Mouse (Mus musculus) heart, postnatal 25 days (tissue): ENCODE data around the gene Slc37a2. TPM values are rescaled to one million over a fixed set of nuclear protein-coding genes. Genes with fewer than 3 reads are reported as not detected.

ENCODE experiments used
- DNase-seq: peaks from one replicate; pipeline ENCODE4 v3.0.0; 2022; ENCODE audit warnings: low spot score
- intact Hi-C: fragments of 180-260 bp; cut with DNase I; formaldehyde crosslinking; loops from one replicate; pipeline ENCODE4 v1.15.1; 2025
- total RNA-seq, 2 experiments: library from RNA; stranded (reverse); gene quantifications; 2 replicates each; pipeline ENCODE4 v1.2.3; 2021

Gene Slc37a2
- total RNA-seq, 2 experiments from 2014 or later, result 3.6 to 4.2 TPM

- intact Hi-C loops, result loop anchor here (1.0 to 2.0 kb wide), 4 partner anchors 53 to 335 kb away; no protein-coding TSS in a partner anchor
- DNase-seq, result peak; percentile 31
These were observed 25.6 kb downstream of the Slc37a2 start for GRCm38 (mm10) chr9:37229880-37230325.

DNA sequence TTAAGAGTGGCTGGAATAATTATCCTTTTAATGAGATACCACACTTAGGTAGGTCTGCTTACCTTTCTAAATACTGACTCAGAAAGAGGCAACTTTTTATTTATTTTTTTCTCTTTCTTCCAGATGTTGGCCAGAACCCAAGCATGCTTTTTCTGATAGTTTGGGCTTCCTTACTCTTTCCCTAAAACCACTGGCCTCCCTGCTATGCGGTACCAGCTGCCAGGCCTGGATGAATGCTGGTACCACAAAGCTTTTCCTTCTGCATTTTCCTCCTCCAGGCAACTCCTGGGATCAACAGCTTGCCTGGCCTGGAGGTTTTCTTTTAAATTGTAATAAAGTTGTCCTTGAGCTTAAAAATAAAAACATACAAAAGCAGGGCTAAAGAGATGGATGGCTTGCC is 30.0 kb downstream of the Slc37a2 start:
- intact Hi-C loops, result no loop called here
- no peak for DNase-seq

DNA sequence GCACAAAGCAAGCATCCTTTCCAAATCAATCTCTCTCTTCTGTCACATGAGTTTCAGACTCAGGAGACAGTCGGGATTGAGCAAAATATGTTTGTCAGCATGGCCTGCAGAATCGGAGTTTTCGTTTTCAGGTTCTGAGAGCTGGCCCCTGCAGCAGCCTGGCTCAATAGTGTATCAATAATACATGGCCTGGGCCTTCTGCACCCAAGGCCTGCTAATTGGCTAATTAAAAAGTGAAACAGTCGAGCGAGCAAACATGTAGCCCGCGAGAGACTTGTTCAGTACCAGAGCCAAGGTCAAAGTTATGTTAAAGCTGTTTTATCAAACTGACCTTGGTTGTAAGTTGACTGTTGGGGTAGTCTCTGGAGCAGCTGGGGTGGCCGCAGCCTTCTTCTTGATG is 34.8 kb downstream of the Slc37a2 start:
- no peak for DNase-seq
- intact Hi-C loops, result no loop called here

- no peak for DNase-seq
- intact Hi-C loops, result no loop called here
These were observed 41.0 kb downstream of the Slc37a2 start for GRCm38 (mm10) chr9:37214327-37215060.

DNA sequence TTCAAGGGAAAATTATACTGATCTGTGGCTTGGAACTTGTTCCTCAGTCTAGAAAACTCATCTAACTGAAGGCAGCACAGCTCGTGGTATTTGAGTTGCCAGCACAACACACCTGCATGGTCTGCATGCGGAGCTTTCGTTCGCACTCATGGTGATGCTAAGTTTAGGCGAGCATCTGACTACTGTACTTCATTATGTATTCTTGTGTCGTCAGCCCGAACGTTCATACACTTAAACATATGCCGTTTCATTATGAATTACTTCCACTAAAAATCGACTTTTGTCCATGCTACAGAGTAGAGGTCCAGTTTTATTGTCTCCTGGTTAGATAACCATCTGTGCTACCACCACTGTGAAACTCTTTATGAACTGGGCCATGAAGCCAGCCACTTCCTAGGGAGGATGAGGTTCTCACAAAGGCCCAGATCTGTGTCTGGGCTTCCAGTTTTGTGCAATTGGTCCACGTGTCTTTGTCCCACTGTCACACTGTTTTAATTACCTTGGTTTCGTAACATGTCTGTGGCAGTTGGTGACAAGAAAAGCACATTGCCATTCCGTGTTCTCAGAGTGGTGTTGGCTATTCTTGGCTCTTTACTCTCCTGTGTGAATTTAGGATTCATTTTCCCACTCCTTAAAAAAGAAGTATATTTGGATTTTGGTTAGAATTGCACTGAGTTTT is 42.3 kb downstream of the Slc37a2 start:
- no peak for DNase-seq
- intact Hi-C loops, result no loop called here

GRCm38 (mm10) chr9:37207929-37208411 is 47.6 kb downstream of the Slc37a2 start, which contains the start of gene Tmem218:
TSS of gene Tmem218 (plus strand) at chr9:37208223.
- DNase-seq, result peak; percentile 91
- intact Hi-C loops, result no loop called here

DNA sequence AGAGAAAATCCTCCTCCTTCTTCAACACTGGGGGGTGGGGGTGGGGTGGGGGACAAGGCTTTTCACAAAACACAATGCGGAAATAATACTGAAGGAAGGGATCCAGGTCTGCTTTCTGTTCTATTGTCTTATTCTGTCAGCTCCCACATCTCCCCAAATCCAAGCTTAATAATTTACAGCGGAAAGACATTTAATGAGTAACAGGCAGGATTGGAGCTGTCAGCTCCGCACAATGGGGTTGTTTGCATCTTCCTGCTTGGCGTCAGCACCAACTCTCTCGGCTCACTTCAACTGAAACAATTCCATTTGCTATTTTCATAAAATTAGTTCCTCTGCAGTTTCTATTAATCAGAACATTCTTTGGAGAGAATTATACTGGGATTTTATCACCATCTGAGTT is 51.7 kb downstream of the Slc37a2 start:
- intact Hi-C loops, result no loop called here
- DNase-seq, result no peak

GRCm38 (mm10) chr9:37200414-37200813 is 55.1 kb downstream of the Slc37a2 start:
- DNase-seq, result no peak
- intact Hi-C loops, result no loop called here

GRCm38 (mm10) chr9:37197067-37197466 is 58.5 kb downstream of the Slc37a2 start:
- intact Hi-C loops, result no loop called here
- no peak for DNase-seq

- intact Hi-C loops, result no loop called here
- DNase-seq, result no peak
These were observed 67.5 kb downstream of the Slc37a2 start for GRCm38 (mm10) chr9:37188024-37188423.

DNA sequence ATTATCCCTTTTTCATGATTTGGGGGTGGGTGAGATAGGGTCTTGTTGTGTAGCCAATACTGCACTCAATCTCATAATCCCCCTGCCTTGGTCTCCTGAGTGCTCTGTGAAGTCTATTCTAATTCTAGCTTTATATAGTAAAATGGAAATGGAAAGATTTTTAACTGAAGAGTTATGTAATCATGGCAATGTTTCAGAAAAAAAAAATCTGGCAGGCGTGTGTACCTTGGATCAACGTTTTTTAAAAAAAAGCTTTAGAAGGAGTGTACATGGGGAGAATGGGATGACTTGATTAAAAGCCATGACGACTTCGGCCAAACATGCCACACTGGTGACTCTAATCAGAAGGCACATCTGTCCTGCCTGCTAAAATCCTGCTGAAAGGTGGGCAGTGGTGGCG is 68.1 kb downstream of the Slc37a2 start:
- no peak for DNase-seq
- intact Hi-C loops, result no loop called here

- no peak for DNase-seq
- intact Hi-C loops, result no loop called here
These were observed 72.4 kb downstream of the Slc37a2 start for GRCm38 (mm10) chr9:37183176-37183575.

GRCm38 (mm10) chr9:37181596-37181995 is 73.9 kb downstream of the Slc37a2 start:
- DNase-seq, result no peak
- intact Hi-C loops, result no loop called here

- DNase-seq, result no peak
- intact Hi-C loops, result loop anchor here (5.0 kb wide), 1 partner anchor 148 kb away; no protein-coding TSS in a partner anchor
These were observed 75.9 kb downstream of the Slc37a2 start for GRCm38 (mm10) chr9:37179596-37179995.

- intact Hi-C loops, result loop anchor here (5.0 kb wide), 1 partner anchor 148 kb away; no protein-coding TSS in a partner anchor
- DNase-seq, result no peak
These were observed 76.6 kb downstream of the Slc37a2 start for GRCm38 (mm10) chr9:37178911-37179310.

Other genes starting within 250 kb of the Slc37a2 start
- 1 to 10 TPM; 6.3 to 8.3 TPM for gene Pknox2, start 108.3 kb downstream of the Slc37a2 start, total RNA-seq
- 1 to 10 TPM; 6.5 to 7.8 TPM for gene Tmem218, start 47.5 kb downstream of the Slc37a2 start, total RNA-seq
- gene Ccdc15, start 92.7 kb upstream of the Slc37a2 start, total RNA-seq, result 1 to 10 TPM; 1.3 to 1.5 TPM
- gene Hepacam, start 111.6 kb upstream of the Slc37a2 start, total RNA-seq, result not detected
- gene Robo4, start 146.2 kb upstream of the Slc37a2 start, total RNA-seq, result 10 to 100 TPM; 29.7 to 30.1 TPM
- not detected for gene Robo3, start 177.5 kb upstream of the Slc37a2 start, total RNA-seq
- 1 to 10 TPM; 7.8 to 8.0 TPM for gene Msantd2, start 233.6 kb upstream of the Slc37a2 start, total RNA-seq